Mouse (Mus musculus) activated CD4-positive, CD25-positive, alpha-beta regulatory T cell, adult 4 months (primary cell): ENCODE measurements at regions not wholly inside any gene's neighbourhood (a gene's known extent, or its start where the extent isn't known, plus 50 kb on each side); places are given as distances from the start of the nearest gene placed in this dataset.

ENCODE experiments used
- ATAC-seq: one replicate; pipeline ENCODE4 v1.8.0; 2017

GRCm38 (mm10) chr5:64610562-64611405 lies 192.4 kb upstream of the Klf3 start:
- no peak for ATAC-seq

DNA sequence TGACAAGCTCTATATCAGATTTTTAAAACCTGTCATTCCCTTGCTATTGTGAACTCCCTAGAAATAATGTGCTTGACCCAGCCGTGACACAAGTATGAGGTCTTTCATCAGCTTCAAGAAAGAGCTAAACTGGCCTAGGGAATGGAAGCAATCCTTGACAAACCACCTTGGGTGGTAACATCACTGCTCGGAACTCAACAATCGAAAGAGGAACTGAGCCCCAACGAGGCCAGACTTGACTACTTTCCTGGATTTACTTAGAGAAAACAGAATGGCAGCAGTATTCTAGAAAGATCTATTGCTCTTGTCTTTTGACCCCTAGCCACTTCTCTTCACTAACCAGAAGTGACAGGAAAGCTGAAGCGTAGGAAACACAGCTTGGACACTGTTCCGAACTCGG lies 191.2 kb upstream of the Klf3 start:
- no peak for ATAC-seq

DNA sequence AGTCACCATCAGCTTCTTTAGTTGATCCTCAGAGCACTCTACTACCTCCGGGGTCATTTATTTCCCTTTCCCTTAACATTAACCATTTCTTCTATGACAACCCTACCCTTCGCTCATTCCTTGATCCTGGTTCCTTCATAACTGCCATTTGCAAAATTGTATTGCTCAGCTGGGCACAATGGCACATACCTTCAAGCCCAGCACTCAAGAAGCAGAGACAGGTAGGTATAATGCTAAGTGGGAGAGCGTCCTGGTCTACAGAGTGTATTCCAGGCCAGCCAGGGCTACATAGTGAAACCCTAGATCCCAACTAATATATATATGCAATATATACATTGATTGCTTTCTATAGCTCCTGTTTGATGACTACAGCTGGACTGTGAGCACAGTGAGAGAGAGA lies 189.5 kb upstream of the Klf3 start:
- ATAC-seq, result no peak

- no peak for ATAC-seq
These were observed 185.1 kb upstream of the Klf3 start for GRCm38 (mm10) chr5:64618126-64618525.

DNA sequence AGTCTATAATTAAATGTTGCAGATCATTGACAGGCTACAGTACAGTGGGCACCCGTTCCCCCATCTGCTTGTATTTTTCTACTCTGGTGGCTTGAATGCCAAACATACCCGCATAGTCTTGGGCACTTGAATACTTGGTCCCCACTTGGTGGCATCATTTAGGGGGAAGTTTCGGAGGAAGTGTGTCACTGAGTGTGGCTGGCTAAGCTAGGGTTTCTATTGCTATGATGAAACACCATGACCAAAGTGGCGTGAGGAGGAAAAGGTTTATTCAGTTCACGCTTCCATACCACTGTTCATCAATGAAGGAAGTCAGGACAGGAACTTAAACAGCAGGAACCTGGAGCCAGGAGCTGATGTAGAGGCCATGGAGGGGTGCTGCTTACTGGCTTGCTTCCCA lies 183.4 kb upstream of the Klf3 start:
- no peak for ATAC-seq

- no peak for ATAC-seq
These were observed 182.5 kb upstream of the Klf3 start for GRCm38 (mm10) chr5:64620726-64621125.

DNA sequence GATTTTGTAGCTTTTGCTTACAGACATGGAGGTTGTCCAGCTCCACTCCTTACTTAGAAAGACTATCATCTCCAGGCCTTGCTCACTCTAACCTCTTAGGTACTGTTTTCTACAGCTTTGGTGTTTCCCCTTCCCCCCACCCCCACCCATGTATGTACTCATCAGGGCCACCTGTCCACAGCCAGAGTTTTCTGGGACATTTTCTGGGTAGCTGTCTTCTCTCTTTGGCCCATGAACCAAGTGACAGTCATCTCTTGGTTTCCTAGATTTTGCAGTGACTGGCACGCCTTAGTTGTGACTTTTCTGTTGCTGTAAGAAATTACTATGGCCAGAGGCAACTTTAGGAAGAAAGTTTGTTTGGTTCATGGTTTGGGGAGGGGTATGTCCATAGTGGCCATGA lies 181.8 kb upstream of the Klf3 start:
- no peak for ATAC-seq

DNA sequence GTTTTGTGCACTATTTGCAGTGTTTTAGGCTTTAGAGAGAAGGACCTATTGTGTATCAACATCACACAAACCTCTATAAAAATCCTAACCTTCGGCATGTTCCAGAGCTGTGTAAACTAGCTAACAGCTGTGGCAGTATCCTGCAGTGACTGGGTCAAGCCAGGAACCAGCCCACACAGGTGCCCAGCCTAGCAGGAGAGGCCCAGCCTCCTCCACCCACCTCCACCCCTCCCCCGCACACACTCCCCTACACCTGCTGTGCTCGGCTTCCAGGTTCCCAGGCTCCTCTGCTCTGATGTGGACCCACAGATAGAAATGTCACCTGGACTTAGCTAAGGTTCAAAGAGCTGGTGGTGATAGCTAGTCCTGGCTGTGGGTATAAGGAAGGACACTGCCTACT lies 179.5 kb upstream of the Klf3 start:
- no peak for ATAC-seq

DNA sequence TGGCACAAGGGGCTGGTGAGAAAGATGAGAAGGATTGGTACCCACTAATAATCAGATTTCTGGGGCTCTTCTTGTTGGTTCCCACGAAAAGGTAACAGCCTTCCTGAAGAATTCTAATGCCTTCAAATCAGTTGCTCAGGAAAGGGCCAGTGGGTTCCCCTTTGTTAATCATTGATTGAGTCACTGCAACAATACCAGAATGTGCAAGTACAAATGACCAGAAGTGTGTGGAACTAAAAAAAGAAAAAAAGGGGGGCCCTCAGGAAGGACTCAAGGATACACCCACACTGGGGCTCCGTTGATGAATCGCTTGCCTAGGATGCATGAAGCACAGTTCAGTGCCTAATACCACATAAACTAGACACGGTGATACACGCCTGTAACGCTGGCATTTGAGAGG lies 179.0 kb upstream of the Klf3 start:
- no peak for ATAC-seq

DNA sequence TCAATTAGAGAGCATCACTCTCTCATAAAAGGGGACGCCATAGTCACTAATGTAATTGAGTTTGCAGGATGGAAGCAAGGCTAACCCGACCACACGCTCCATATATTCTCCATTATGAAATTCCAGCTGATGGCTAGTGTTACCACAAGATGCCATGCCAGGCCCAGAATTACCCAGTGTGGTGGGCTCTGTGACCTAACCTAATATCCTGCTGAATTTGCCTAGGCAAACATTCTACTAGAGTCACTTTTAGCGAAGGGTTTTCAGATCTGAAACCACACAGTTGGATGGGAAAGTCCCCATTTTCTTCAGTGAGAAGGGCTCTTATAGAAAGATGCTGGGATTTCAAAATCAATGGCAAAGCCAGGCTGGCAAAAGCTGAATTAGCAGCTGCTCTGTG lies 177.8 kb upstream of the Klf3 start:
- ATAC-seq, result peak; percentile 87

DNA sequence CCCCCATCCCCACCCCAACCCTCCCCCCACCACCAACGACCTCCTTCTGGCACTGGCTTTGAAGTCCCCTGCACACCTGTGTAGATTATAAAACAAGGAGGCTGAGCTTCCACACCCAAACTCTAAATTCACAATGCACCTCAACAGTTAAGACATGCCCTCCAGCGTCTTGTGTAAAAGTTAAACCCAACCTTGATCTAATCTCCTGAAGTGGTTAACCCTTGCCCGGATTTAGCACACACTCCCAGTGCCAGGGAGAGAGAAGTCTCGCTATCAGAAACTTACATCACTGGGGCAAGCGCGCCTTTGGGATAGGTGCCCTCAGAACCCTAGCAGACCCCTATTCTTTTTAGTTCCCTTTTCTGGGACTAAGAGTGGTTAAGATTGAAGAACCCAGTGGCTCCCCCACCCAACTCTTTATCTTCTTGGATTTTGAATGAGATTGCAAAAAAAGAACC lies 177.3 kb upstream of the Klf3 start:
- ATAC-seq, result no peak

GRCm38 (mm10) chr5:64626351-64626750 lies 176.8 kb upstream of the Klf3 start:
- ATAC-seq, result no peak

GRCm38 (mm10) chr5:64630582-64630981 lies 172.6 kb upstream of the Klf3 start:
- no peak for ATAC-seq

DNA sequence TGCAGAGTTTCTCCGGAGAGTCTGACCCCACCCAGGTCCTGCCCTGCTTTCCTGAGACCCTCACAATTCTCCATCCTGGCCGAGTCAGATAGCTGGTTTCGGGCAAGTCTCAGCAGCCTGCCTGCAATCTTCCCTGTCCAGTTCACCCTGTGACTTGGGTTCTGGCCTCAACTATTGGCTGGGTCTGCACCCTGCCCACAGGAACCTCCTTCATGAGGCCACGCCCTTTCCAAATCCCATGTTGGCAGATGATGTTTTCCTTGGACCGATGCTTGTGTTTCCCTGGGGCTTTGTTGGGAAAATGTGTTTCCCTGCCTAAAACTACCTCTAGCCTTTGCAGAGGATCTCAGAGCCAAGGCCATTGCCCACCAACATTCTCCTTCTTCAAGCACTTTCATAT lies 171.0 kb upstream of the Klf3 start:
- ATAC-seq, result no peak

DNA sequence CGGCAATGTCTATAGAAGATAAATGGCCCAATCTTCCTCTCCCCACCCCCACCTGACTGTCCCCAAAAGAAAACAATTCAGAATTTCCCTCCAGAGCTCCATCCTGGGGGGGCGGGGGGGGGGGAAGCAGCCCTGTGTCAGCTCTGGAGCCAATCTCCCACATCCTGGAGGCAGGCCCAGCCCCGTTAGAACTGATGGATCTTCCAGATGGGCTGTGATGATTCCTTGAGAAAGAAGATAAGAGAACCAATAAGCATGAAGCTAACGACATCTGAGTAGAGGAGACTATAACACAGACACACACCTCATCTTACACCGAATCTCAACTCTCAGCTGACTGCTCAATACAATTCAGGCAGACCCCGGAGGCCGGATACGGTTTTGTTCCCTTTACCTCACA lies 169.2 kb upstream of the Klf3 start:
- no peak for ATAC-seq

DNA sequence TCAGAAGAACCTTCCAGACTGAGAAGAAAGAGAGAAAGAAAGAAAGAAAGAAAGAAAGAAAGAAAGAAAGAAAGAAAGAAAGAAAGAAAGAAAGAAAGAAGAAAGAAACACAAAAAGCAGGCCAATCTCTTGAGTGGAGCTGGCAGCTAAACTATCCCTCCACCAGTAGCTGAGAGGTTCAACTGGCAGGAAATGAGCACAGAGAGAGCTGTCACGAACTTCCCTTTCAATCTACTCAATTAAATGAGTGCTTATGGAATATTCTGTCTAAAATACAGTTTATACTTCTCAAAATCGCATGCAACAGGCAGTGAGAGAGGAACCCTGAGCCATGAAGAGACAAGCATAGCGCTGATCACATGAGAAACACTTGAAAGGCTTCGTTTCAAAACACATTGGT lies 168.5 kb upstream of the Klf3 start:
- no peak for ATAC-seq

DNA sequence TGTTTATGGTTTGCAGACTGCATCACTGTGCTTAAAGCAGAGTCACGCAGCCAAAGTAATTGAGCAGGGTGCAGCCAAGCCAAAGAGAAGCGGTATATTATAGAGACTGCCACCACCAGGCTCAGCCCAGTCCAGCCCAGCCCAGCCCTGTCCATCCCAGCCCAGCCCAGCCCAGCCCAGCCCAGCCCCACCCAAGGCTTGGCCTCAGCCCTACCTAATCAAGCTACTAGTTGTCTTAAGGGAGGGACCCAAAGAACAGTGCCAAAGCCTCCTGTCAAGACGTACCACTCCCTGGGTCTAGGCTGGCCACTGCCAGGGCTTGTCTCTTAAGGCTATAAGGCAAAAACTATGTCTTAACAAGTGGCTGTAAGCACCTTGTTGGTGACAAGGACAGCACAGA lies 166.9 kb upstream of the Klf3 start:
- ATAC-seq, result no peak

DNA sequence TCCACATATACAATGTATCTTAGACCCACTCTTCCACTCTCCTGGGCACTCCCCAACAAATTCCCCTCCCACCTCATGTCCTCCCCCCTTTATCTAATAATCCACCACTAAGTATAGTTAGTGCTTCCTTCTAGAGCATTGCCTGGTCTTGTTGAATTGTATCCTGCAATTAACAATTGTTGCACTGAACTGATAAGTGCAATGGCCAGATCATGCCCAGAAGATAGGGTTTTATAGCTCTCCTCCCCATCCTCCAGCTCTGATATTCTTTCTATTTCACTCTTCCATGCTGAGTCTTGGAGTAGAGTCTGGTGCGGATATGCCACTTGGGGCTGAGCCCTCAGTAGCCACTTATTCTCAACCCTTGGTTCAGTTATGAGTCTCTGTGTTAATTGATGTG lies 159.6 kb upstream of the Klf3 start:
- ATAC-seq, result no peak

GRCm38 (mm10) chr5:64647417-64648125 lies 155.6 kb upstream of the Klf3 start:
- ATAC-seq, result no peak

DNA sequence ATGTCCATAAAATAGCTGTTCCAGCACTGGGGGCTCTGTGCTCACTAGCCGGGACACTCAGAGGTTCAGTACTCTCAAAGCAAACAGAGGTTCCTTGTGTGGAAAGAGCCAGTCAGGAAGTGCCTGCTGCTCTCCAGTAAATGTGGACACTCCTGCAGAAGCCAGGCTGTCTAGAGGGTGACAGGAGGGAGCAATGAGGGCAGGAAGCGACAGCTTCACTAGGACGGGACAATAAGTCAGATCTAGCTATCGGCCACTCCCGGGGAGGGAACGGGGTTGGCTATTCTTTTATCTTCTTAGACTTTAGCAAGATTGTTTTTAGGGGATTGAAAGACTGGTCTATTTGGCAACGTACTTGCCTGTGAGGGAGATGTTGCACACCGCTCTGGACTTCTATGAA lies 154.7 kb upstream of the Klf3 start:
- no peak for ATAC-seq

DNA sequence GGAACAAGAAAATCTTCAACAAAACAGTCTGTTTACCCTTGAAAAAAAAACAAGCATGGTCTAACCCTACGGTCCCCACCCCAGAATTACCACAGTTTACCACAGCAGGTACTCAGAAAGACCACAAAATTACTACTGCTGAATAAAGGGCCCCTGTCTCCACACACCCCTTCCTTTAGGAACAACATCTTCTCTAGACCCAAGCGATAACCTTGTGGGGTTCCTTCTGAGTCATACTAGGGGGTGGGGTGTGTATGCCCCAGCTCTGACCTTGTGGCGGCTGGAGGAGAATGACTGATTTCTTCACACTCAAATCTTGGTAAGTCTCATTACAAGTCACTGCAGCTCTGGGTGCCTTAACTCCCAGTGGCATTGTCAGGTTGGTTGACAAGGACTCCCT lies 151.8 kb upstream of the Klf3 start:
- peak; percentile 96 for ATAC-seq

DNA sequence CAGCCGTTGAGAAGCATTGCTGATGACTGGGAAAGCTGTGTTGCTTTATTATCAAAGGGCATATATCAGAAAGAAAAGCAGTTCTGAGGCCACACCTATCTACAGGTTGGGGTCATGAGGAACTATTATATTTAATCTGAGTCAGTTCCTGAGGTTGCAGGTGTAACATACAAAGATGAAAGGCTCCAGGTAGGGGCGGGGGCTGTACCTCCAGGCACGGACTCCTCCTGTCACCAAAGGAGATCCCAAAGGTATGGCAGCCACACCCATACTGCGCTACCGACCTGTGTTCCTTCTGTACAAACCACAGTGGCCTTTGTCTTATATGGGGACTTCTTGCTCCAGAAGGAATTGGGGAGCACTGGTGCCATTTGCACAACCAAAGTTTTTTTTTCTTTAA lies 149.4 kb upstream of the Klf3 start:
- ATAC-seq, result no peak

DNA sequence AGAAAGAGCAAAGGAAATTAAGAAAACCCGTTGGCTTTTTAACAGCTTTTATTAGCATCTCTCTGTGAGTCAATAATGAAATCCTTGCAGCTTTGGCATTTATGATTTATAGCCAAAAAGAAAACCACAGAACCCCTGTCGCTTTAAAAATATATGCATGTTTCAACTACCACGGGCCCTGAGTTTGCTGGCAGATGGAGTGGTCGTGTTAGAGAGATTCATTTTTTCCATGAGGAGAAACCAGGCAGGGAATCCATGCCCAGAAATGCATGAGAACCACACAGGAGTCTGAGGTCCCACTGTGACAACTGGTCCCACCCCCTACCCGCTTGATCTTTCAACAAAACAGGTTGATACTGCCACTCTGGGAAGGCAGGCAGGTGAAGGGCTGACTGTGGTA lies 147.9 kb upstream of the Klf3 start:
- no peak for ATAC-seq

- ATAC-seq, result peak; percentile 33
These were observed 141.2 kb upstream of the Klf3 start for GRCm38 (mm10) chr5:64661959-64662358.
